Mouse (Mus musculus) cerebellum, adult 18-20 months (tissue): ENCODE data around the gene Gm20521.

Experiments used
- DNase-seq, 2 experiments: peaks; one replicate each; pipeline ENCODE4 v3.0.0; 2021

Gene Gm20521

DNA sequence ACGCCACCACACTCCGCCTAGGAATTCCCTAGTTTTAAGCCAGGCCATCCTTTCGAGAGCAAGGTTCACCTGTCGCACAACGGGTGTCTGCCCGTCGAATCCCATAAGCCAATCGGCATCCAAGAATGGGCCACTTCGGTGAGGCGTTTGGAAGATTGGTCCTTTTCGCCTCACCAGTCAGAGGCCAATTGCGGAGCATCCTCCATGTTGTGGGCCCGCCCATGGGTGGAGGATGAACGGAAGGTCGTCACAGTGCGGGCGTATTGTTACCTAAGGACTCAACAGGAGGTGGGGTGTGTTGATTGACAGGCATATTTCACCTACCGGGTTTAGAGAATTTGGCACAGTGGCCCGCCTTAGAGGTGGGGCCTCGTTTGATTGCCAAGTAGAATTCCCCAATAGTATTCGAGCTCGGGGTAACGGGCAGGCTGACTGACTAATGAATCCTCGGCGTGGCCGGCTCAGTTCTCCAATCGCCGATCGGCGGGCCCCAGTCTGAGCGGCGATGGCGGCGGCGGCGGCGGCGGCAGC is 10.5 kb downstream of the Gm20521 start:
- peak; percentile 95 to 99 for DNase-seq

DNA sequence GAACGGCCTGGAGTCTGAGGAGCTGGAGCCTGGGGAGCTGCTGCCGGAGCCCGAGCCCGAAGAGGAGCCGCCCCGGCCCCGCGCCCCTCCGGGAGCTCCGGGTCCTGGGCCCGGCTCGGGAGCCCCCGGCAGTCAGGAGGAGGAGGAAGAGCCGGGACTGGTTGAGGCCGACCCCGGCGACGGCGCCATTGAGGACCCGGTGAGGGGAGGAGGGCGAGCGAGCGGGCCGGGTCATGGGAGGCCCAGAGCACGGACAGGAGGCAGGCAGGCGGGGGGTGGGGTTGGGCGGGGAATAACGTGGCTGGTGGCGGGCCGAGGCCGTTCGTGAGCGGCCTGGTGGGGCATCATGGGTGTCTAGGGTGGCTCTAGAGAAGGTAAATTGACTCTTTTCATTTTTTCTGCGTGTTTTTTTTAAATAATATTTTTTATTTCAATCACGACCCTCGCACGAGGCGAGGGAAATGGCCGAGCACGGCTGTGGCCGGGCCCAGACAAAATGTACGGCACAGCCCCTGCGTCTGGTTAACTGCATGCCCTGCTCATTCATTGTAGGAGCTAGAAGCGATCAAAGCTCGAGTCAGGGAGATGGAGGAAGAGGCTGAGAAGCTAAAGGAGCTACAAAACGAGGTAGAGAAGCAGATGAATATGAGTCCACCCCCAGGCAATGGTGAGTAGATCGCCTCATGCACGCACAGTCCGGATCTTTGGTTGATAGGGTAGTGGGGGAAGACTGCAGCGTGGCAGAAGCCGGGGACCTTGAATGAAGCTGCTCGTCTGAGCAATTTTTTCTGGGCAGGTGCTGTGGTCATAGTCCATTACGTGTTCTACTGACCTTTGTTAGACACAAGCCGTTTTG is 11.3 kb downstream of the Gm20521 start:
- peak; percentile 66 to 78 for DNase-seq

DNA sequence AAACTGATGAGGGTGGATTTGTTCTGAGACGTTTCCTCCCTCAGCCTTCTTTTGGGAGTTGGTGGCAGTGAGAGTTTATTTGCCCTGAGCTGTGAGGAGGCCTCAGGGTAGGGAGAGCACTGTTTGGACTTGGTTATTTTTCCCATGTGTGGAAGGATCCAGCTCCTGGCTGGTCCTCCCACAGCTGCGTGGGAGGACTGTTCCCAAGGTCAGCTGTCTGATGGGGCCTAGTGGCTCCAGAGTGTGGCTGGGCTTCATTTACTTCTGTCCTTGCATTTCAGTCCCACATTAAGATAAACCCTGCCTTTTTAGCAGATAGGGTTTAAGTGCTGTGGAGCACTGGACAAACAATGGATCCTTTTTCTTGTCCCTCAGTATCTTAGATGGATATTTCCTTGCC is 14.2 kb downstream of the Gm20521 start:
- DNase-seq: no peak

DNA sequence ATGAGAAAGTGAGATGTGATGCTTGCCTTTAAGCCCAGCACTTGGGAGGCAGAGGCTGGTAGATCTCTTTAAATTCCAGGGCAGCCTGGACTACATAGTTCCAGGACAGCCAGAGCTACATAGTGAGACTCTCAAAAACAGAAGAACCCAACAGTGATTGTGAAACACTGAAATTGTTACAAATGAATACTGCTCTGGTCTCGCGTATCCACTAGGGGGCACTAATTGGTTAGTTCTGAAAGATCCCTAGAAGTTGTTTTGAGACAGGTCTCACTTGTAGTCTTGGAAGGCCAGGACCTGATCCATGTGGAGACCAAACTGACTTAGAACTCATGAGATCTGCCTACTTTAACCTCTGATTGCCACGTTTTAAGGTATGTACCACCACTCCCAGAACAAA is 17.1 kb downstream of the Gm20521 start:
- peak; percentile 73 to 78 for DNase-seq

DNA sequence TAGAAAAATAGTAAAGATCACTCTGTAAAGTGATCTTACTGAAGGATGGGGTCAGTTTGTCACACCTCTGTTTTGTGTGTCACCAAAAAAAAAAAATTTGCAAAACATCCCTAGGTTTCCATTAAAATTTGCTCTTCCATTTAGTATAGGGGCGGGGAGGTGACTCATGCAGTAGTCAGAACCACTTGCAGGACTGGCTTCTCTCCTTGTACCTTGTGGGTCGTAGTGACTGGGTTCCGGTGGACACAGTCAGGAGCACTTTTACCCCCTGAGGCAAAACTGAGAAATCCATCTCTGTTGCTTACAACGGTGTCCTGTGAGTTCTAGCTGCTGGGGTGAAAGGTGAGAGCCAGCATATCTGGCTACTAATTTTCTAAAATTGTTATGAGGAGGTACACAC is 20.4 kb downstream of the Gm20521 start:
- DNase-seq: no peak

DNA sequence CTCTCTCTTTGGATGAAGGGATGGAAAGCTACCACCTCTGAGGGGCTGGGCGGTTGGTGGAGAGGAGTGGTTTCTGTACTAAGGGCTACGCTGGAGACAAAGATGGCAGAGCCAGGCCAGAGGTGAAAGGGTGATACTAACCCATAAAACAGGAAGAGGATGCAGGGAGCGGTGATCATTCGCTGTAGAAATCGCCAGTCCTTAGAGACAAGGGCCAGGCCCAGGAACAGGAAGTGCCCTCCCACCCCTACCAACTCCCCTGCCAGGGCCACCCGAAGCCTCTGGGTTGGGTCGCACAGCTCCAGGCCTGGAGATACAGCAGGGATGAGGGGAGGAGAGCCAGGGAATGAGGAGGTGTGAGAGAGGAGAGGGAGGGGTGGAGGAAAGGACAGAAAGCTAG is 25.4 kb downstream of the Gm20521 start:
- DNase-seq: no peak

DNA sequence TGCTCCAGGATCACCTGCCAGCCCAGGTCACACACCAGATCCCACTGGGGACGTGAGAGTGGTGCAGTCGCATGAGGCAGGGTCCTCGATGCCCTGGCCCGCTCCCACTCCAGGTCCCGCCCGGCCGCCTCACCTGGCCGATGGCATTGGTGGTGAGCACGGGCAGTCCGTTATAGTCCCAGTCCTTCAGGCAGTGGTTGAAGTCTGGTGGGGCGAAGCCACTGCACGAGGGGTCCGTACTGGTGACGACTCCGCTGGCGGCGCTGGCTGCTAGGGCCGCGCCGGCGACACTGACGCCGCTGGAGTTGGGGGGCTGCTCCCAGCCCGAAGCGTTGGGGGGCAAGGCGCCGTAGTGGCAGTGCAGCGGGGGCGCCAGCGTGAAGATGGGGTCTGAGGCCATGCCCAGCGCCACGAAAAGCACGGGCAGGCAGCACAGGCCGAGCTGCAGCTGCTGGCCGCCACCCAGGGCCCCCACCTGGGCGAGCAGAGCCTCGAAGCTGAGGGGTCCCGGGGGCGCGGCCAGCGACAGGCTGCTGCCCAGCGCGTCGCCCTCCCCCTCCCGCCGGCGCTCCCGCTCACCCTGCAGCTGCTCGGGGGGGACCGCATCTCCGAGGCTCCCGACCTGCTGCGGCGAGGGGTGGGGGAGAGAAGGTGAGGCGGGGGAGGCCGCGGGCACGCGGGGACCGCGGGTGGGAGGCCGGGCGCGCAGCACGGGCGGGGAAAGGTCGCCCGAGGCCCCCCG is 29.0 kb downstream of the Gm20521 start:
- DNase-seq: peak; percentile 38 to 48

DNA sequence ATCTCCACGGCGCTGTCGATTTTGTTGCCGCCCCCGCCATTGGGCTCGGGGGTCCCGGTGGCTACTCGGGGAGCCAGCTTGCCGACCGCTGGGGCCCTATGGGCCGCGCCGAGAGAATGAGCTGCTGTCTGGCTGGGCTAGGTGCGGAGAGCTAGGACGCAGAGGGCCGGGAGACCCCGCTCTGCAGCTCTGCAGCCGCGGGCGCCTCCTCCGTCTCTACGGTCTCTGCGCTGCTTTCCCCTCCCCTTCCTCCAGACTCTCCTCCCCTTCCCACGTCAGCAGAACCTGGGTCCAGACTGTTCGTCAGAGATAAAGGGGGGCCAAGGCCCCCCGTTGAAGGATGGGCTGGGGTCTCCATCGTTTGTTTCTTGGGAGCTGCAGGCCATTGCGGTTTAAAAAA is 29.6 kb downstream of the Gm20521 start, which contains the start of gene Slc22a17:
Gene Slc22a17 (minus strand): TSS at position 247 of the 400 bp plus-strand sequence.
- DNase-seq: peak; percentile 82 to 86

DNA sequence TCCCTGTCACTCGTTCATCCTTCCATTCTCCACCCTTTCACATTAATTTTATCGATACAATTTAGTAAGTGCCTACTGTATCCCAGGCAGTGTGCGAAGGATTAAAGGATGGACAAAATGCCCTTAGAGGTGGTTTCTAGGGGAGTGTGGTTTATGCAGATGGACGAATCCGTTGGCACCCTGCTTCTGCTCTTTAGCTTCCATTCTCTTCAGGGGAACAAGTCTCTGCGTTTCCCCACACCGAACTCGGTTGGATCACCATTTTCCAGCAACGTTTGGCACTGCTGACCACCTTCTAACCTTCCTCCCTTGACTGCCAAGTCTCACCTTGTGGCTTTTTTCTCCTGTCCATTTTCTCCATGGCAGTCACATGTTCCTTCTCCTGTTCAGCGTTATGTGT is 30.1 kb downstream of the Gm20521 start:
- peak in 1 of 2 experiments; percentile 47 for DNase-seq

DNA sequence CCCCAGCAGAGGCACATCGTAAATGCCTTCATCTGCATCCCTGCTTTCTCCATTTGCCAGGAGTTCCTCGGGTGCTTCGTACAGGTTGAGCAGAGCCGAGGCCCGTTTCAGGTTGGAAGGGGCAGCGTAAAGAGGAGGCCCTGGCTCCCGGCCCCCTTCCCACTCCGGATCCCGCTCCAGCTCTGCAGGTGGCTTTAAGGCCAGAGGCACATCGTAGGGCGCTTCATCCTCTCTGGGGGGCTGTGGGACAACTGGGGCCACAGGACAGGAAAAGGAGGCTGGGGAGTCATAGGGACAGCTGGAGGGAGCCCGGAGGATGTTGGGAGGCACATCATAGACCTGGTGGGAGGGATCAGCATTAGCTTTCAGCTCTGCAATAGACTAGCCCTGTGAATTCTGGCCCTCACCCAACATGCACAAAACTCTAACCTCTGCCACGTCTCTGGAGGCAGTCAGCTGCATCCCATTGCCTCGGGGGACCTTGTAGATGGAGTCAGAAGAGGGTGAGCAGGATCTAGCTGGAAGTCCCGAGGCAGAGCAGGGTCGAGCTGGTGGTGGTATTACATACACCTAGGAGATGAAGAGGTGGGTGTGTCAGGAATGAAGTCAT is 36.9 kb downstream of the Gm20521 start:
- no peak for DNase-seq

DNA sequence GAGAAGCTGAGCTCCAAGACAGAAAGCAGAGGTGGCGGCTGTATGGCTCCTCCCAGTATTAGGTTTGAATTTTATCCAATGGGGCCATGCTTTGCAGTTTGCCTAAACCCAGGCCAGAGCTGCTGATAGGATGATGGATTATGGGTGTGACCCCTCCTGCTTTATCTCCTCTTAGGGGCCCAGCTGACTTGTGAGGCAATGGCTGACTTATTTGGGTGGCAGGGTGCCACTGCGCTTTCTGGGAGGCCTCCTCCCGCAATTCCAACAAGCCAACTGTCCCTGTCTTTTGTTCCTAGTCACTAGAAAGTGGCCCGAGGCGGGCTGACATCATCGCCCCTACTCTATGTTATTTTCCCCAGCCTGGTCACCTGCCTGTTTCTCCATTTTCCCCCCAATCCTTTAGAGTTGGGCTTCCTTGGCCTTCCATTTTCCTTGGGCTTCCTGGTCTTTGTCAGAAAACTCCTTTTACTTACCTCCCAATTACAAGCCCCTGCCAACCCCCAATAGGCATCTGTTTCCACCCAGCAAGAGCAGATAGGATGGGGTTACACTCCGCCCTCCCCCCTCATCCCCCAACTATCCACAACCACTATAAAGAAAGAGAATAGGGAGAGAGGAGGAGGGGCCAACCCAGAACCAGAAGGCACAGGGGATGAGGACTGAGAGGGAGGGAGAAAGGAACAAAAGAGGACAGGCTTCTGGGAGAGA is 41.6 kb downstream of the Gm20521 start:
- no peak for DNase-seq

DNA sequence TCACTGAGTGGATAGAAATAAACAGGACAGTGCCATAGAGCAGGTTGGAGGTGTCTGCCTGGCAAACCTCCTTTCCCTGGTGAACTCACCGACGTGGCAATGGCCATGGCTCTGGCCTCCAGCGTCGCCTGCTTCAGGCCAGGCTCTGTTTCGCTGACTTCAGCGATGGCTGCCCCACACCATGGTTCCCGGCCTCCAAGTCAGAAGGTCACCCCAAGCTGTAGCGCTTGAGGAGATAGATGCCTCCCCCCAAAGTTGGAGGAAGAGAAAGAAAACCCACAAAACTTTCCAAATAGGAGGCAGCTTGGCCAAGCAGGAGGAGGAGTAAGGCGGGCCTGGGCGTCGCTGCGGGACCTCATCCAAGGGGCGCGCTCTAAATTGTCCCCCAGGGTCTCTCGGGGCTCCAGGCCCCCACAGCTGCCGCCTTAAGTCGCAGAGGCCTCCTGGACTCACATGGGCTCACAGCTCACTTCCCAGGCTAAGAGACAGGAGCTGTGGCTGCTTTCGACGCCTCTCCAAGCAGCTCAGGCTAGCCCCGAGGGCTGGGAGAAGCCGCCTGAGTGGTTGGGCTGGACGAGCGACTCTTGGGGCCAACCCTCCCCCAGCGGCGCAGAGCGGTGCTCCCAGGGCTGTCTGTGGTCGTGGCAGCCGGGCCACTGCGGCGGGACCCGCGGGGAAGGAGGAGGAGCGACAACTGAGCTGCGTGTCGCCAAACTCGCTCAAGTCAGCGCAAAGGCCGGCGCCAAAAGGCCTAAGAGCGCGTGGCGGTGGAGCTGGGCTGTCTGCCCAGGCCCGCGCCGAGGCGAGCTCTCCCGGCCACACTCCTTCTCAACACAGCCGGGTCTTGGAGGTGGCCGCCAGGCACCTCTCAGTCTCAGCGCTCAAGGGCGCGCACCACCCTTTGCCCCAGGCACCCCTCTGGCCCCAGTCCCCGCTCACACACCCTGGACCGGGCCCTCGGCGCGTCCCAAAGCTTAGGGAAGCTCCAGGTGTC is 42.4 kb downstream of the Gm20521 start, which contains the start of gene Efs:
Gene Efs (minus strand): TSS at position 778 of the 994 bp plus-strand sequence.
- peak; percentile 42 to 65 for DNase-seq

DNA sequence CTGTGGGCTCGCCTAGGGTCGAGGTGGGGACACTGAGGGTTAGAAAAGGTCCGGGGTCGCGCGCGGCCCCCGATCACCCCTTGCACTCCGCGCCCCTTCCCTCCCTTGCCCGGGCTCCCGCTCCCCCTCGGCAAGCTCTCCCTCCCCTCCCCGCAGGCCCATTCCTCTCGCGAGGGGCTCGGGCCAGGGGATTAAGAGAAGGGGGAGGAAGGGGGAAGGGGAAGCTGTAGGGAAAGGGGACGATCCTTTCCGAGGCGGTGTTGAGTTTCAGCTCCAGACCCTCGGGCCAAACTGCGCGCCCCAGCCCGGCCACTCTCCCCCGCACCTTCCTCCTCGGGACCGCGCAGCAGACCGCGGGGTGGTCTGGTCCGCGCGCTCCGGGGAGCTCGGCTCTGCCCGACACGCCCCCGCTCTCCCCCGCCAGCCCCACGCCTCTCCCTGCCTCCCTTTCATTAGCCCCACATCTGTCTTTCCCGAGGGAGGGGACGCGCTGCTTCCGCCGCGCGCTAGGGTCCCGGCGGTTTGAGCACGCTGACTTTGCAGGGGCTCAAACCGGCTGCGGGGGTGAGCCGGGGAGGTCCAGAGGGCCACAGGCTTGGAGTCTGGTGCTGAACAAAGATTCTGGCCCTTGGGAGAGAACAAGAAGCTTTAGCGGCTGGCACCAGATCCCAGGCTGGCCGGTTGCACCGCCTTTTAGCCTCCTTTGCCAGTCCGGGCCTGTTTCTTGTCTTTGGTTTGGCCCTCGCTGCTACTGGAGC is 43.3 kb downstream of the Gm20521 start:
- DNase-seq: no peak

DNA sequence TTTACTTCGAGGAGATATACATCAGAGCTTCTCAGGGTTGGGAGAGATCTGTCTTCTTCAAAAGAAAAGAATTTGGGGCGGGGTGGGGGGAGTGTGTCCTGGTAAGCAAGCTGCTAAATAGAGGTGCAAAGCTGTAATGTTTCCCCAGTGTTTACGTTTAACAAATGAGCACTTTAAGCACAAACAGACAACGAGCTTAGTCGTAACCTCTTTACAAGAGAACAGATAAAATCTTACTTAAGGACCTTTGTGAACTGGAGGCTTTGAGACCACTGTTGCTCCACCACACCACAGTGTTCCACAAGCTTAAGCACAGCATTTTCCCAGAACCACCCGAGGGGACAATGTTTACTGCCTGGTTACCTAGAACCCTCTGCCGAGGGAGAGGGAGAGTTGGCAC is 44.1 kb downstream of the Gm20521 start:
- no peak for DNase-seq

DNA sequence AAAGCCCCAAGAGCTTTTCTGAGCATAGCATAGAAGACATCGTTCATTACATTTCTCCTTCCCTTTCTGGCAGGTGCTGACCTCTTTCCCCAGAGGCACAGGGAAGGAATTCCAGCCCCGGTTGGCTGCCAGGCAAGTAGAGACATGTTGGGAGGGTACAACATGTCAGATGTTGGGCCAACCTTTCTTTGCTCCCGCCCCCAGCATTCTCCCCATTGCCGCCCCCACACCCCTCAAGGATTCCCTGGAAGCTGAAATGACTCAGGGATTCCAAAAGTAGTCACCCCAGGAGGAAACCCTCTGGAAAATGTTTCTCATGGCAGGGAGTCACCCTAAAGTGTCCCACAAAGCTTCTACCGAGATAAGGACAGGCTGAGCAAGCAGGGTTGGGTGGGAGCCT is 46.6 kb downstream of the Gm20521 start:
- no peak for DNase-seq

DNA sequence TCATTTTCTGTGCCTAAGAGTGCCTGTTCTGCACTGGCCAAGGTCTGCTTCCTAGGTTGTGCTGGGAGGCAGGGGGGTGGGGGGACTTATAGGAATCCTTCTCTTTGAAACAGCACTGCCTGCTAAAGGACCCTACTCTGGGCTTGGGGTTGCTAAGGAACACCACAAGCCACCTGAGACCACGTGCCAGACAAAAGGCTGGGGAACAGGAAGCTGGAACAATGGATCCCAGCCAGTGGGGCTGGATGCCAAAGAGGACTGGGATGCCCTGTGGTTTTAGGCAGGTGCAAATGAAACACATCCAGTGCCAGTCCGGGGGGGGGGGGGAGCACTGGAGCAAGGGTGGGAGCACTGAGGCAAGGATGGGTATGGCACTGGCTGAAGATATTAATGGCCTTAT is 47.2 kb downstream of the Gm20521 start:
- no peak for DNase-seq

DNA sequence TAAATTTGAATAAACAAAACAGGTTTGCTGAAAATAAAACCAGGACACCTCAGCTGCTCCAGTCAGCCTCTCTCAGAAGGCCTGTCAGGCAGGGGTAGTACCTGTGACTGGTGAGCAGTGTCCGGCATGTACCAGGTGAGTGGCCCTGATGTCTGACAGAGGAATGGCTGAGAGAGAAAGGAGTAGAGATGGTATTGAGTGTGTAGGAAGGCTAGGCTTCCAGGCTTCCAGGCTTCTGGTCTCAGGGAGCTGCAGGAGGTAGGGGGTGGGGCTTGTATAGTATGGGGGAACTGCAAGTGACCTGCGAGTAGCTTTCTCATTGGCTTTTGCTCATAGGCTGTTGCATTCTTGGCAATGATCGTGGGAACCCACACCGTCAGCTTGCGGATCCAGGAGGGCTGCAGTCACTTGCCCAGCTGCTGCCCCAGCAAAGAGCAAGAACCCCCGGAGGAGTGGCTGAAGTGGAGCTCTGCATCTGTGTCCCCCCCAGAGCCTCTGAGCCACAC is 49.5 kb downstream of the Gm20521 start, which contains the start of gene Il25:
Gene Il25 (plus strand): TSS at position 51 of the 506 bp plus-strand sequence.
- no peak for DNase-seq

DNA sequence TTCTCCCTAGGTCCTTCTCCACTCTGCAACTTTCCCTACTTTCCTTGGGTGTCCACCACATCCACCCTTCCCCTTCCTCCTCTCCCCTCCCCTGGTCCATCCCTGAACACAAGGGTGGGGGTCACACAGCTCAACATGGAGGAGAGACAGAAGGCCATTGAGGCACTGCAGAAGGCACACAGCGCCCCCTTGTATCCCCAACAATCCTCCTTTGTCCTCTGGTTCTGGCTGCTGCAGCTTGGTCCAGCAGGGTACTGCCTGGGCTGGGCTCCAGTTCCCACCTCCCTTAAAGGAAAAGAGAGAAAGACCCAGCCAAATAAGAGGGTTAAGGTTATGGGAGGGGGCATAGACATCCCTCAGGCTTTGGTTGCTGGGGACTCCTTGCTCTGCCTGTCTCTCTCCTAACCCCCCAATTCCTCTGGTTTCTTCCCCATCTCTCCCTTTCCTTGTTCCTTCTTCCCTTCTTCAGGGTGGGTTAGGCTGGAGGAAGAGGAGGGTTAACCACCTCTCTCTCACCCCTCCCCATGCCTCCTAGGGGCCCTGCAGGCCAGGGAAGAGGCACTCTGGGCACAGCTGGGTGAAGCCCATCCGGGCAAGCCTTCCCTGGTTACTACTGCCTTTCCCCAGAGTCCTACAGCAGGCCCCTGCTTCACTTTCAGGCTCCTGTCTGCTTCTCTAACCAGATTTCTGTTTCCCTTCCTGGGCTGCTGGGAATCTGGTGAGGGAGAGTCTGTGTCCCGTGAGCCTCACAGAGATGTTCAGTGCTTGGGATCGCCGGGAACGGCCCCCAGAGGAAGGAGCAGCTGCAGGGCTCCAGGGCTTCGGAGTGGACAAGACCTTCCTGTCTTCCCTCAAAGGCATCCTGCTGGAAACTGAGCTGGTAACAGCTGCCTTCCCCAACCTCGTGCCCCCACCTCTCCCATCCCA is 52.9 kb downstream of the Gm20521 start, which contains the start of gene Cmtm5:
Gene Cmtm5 (plus strand): TSS at position 358 of the 927 bp plus-strand sequence.
- DNase-seq: peak; percentile 30 to 51

DNA sequence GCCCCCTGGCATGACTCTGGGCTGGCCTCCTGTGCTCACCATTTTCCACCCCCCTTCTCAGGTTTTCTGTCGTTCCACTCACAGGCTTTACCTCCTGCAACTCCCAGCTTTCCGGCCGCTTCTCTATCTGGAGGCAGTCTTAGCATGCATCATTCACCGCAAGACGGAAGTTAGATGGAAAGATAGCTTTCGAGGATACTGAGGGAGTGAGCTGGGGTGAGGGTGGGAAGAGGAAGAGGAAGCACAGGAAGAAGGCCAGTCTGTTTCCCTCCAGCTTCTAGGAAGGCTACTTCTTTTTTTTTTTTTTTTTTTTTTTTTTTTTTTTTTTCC is 53.6 kb downstream of the Gm20521 start:
- no peak for DNase-seq
